Mouse (Mus musculus): ENCODE results near the gene Rwdd2a. TPM values are rescaled to one million over a fixed set of nuclear protein-coding genes. Genes with fewer than 3 reads are reported as not detected.

The Rwdd2a gene
- polyA plus RNA-seq, 1 experiment from 2014 or later: 2.3 TPM

DNA sequence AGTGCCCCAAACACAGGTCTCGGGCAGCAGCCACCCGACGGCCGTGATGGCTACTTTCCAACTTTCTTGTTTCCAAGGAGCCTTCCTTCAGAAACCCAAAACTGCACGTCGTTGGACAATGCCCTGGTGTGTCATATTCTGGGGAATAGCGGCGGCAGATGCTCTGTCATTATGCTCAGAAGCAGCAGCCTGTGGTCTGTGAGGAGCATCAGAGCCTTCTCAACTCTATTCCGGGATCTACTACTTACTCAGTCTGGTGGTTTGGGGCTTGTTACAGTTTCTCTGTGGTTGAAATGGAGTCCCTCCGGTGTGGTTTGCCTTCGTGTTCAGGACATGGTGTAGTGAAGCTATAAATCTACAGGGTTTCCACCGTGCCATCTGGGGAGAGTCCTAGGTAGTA, 52.2 kb downstream of the Rwdd2a start:
- WGBS: 89% methylated on average over 12 of the region's 12 CpGs
- DNase-seq (ENCODE audit: low spot score): no peak

More for the DNA sequence above, 52.2 kb downstream of the Rwdd2a start:
- ATAC-seq (replicated peaks; ENCODE audit: insufficient number of reproducible peaks, low FRiP score, low TSS enrichment, low read depth): no peak
- H3K27me3 ChIP-seq (ENCODE audit: control insufficient read depth, insufficient read depth, low read length): no peaks in the 10 kb centered on the region
- no peaks in the 10 kb centered on the region for H3K36me3 ChIP-seq (replicated peaks; ENCODE audit: control insufficient read depth, insufficient read depth, low read depth, low read length)
- H3K4me3 ChIP-seq (ENCODE audit: low read depth, low read length): no peak overlapping the region
- H3K27ac ChIP-seq (replicated peaks; ENCODE audit: low read depth, low read length): no peak overlapping the region
- no peaks in the 10 kb centered on the region for H3K4me1 ChIP-seq (ENCODE audit: control insufficient read depth, insufficient read depth, low read length)
- H3K9me3 ChIP-seq (replicated peaks; ENCODE audit: control insufficient read depth, low read length): no peaks in the 10 kb centered on the region
- no peak overlapping the region for H3K9ac ChIP-seq (replicated peaks; ENCODE audit: low read length)
- no peak overlapping the region for H3K4me2 ChIP-seq (ENCODE audit: low read depth, low read length)

Other genes starting within 250 kb of the Rwdd2a start
- gene Ube2cbp, start 107.0 kb upstream of the Rwdd2a start, polyA plus RNA-seq (2014; fragmentation: Nextera tagmentation; extraction: Ambion mirVana): 5.9 and 7.3 TPM in 2 replicates
- gene Dop1a, start 104.8 kb upstream of the Rwdd2a start, polyA plus RNA-seq (2014; fragmentation: Nextera tagmentation; extraction: Ambion mirVana): 10.6 and 13.3 TPM in 2 replicates
- 33.0 and 35.0 TPM in 2 replicates for gene Pgm3, start 149 bp upstream of the Rwdd2a start, polyA plus RNA-seq (2014; fragmentation: Nextera tagmentation; extraction: Ambion mirVana)
- gene Me1, start 124.0 kb downstream of the Rwdd2a start, polyA plus RNA-seq (2014; fragmentation: Nextera tagmentation; extraction: Ambion mirVana): 15.5 and 18.9 TPM in 2 replicates
- gene Prss35, start 171.7 kb downstream of the Rwdd2a start, polyA plus RNA-seq (2014; fragmentation: Nextera tagmentation; extraction: Ambion mirVana): 5.4 and 6.1 TPM in 2 replicates